Mouse (Mus musculus) ZHBTc4 (cell line): ENCODE data around the gene Btbd35f23.
"Not testable (repeated sequence)": the region's sequence is repeated elsewhere in the genome, so short reads cannot be mapped to it uniquely, and the experiment has no call there.

Experiments
- DNase-seq: peaks from one replicate; pipeline ENCODE4 v3.0.0-alpha.2; 2011; ENCODE audit warnings: low read depth, low spot score

The Btbd35f23 gene

GRCm38 (mm10) chrX:3076575-3076974, at the start of gene Btbd35f23:
Btbd35f23 (plus strand) TSS chrX:3076875.
- not testable (repeated sequence) for DNase-seq
